Mouse (Mus musculus): ENCODE data around the gene Sycp2l.

DNA sequence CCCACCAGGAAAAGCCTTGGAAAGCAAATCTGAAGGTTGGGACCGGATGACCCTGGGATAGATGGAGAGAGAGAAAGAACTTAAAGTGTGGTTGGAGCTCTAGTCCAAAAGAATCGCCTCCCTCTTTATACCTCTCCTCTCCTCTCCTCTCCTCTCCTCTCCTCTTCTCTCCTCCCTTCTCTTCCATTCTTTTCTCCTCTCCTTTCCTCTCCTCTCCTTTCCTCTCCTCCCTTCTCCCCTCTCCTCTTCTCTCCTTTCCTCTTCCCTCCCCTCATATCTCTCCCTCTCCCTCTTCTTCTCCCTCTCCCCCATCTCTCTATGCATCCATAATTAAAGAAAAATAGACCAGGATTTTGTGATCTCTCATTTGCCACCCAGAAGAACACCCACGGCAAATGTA, 3.2 kb upstream of the Sycp2l start, which contains the start of gene Gcm2:
- TF ChIP-seq EP300 (IDR thresholded peaks at IDR 0.05; ENCODE audit: low read depth) (no peak), CTCF (IDR thresholded peaks at IDR 0.05; ENCODE audit: low read depth) (no peak)
